Mouse (Mus musculus) heart, postnatal 25 days (tissue): ENCODE measurements around the gene Banp. TPM values are rescaled to one million over a fixed set of nuclear protein-coding genes. Genes with fewer than 3 reads are reported as not detected.

ENCODE experiments used
- DNase-seq: peaks from one replicate; pipeline ENCODE4 v3.0.0; 2022; ENCODE audit warnings: low spot score
- intact Hi-C: fragments of 180-260 bp; cut with DNase I; formaldehyde crosslinking; loops from one replicate; pipeline ENCODE4 v1.15.1; 2025
- total RNA-seq, 2 experiments: library from RNA; stranded (reverse); gene quantifications; 2 replicates each; pipeline ENCODE4 v1.2.3; 2021

Banp gene
- total RNA-seq, 2 experiments from 2014 or later = 15.0 to 26.5 TPM

- no peak for DNase-seq
- intact Hi-C loops = no loop called here
Observed at GRCm38 (mm10) chr8:122006688-122007484, 57.3 kb downstream of the Banp start.

GRCm38 (mm10) chr8:122008395-122008794 is 58.8 kb downstream of the Banp start:
- intact Hi-C loops = no loop called here
- no peak for DNase-seq

- intact Hi-C loops = no loop called here
- DNase-seq = no peak
Observed at GRCm38 (mm10) chr8:122010638-122011037, 61.1 kb downstream of the Banp start.

GRCm38 (mm10) chr8:122011066-122011588 is 61.6 kb downstream of the Banp start:
- DNase-seq = no peak
- intact Hi-C loops = no loop called here

- DNase-seq = no peak
- intact Hi-C loops = no loop called here
Observed at GRCm38 (mm10) chr8:122014606-122015005, 65.1 kb downstream of the Banp start.

- DNase-seq = peak; percentile 31
- intact Hi-C loops = no loop called here
Observed at GRCm38 (mm10) chr8:122018046-122018831, 68.7 kb downstream of the Banp start.

GRCm38 (mm10) chr8:122019162-122019561 is 69.6 kb downstream of the Banp start:
- intact Hi-C loops = no loop called here
- DNase-seq = no peak

- DNase-seq = no peak
- intact Hi-C loops = no loop called here
Observed at GRCm38 (mm10) chr8:122020050-122020771, 70.7 kb downstream of the Banp start.

- intact Hi-C loops = no loop called here
- no peak for DNase-seq
Observed at GRCm38 (mm10) chr8:122021725-122022124, 72.2 kb downstream of the Banp start.

- no peak for DNase-seq
- intact Hi-C loops = no loop called here
Observed at GRCm38 (mm10) chr8:122022274-122022673, 72.7 kb downstream of the Banp start.

GRCm38 (mm10) chr8:122022705-122023104 is 73.2 kb downstream of the Banp start:
- intact Hi-C loops = no loop called here
- DNase-seq = no peak

- no peak for DNase-seq
- intact Hi-C loops = no loop called here
Observed at GRCm38 (mm10) chr8:122025546-122025945, 76.0 kb downstream of the Banp start.

GRCm38 (mm10) chr8:122028116-122028515 is 78.6 kb downstream of the Banp start:
- no peak for DNase-seq
- intact Hi-C loops = no loop called here

- no peak for DNase-seq
- intact Hi-C loops = no loop called here
Observed at GRCm38 (mm10) chr8:122030965-122031364, 81.4 kb downstream of the Banp start.

GRCm38 (mm10) chr8:122032741-122033140 is 83.2 kb downstream of the Banp start:
- intact Hi-C loops = no loop called here
- DNase-seq = no peak

- intact Hi-C loops = no loop called here
- DNase-seq = no peak
Observed at GRCm38 (mm10) chr8:122035543-122035942, 86.0 kb downstream of the Banp start.

GRCm38 (mm10) chr8:122036325-122036724 is 86.8 kb downstream of the Banp start:
- no peak for DNase-seq
- intact Hi-C loops = no loop called here

GRCm38 (mm10) chr8:122037279-122037678 is 87.7 kb downstream of the Banp start:
- DNase-seq = no peak
- intact Hi-C loops = no loop called here

GRCm38 (mm10) chr8:122038076-122038475 is 88.5 kb downstream of the Banp start:
- intact Hi-C loops = no loop called here
- DNase-seq = no peak

GRCm38 (mm10) chr8:122039452-122039851 is 89.9 kb downstream of the Banp start:
- intact Hi-C loops = no loop called here
- no peak for DNase-seq
